15 mouse cellular contexts compared by ENCODE assay signal in genomic region chr17:35981776-35982175, GRCm38 (mm10). TPM values are rescaled to one million over a fixed set of nuclear protein-coding genes. Genes with fewer than 3 reads are reported as not detected.
DNase-seq lines count a peak whose midpoint lies in the region; ATAC-seq and TF ChIP-seq lines count a peak whose summit lies in the region.
"Had no signal": no experiment of that assay in that cellular context is flagged by ENCODE, and none has a peak within 500 bp of the region (broad histone marks: within the 10 kb centered on the region; RNA-seq: fewer than 3 reads in every experiment).

No protein-coding gene starts in this region.

- TF ChIP-seq CTCF in kidney, adult 2 months (conservative IDR thresholded peaks at IDR 0.05; ENCODE audit: insufficient read depth, insufficient read length, low read depth, low read length): no peak

- H3K4me3 ChIP-seq in hindbrain, embryonic 13.5 days: no peak overlapping the region
- no peak overlapping the region for H3K4me3 ChIP-seq in hindbrain, embryonic 16.5 days (ENCODE audit: low read length)
- H3K4me3 ChIP-seq in midbrain, embryonic 13.5 days (replicated peaks): peak overlapping the region; percentile 97; the same call in 1 of the 2 replicates
- no peak overlapping the region for H3K4me3 ChIP-seq in midbrain, embryonic 15.5 days
- no peak overlapping the region for H3K4me3 ChIP-seq in neural tube, embryonic 14.5 days (ENCODE audit: low read depth, low read length)
- no peak overlapping the region for H3K4me3 ChIP-seq in kidney, adult 2 months (ENCODE audit: insufficient read depth, low read depth, low read length)

- peaks cover 53% of the 10 kb centered on the region for H3K36me3 ChIP-seq in hindbrain, embryonic 13.5 days
- peaks cover 19% of the 10 kb centered on the region for H3K36me3 ChIP-seq in hindbrain, embryonic 16.5 days (ENCODE audit: control insufficient read depth, insufficient read depth, low read length)
- H3K36me3 ChIP-seq in midbrain, embryonic 13.5 days: peaks cover 52% of the 10 kb centered on the region
- peaks cover 11% of the 10 kb centered on the region for H3K36me3 ChIP-seq in midbrain, embryonic 15.5 days (replicated peaks)
- peaks cover 27% of the 10 kb centered on the region for H3K36me3 ChIP-seq in neural tube, embryonic 14.5 days (ENCODE audit: control insufficient read depth, insufficient read depth, low read length)
- H3K36me3 ChIP-seq in kidney, adult 2 months (ENCODE audit: control insufficient read depth, insufficient read depth, low read length): no peaks in the 10 kb centered on the region

- peak overlapping the region; percentile 93; the same call in 1 of the 2 replicates for H3K9ac ChIP-seq in hindbrain, embryonic 13.5 days
- H3K9ac ChIP-seq in hindbrain, embryonic 16.5 days (ENCODE audit: low read depth, low read length): no peak overlapping the region
- H3K9ac ChIP-seq in midbrain, embryonic 13.5 days (replicated peaks): no peak overlapping the region
- H3K9ac ChIP-seq in midbrain, embryonic 15.5 days: no peak overlapping the region
- 0 out of 2 replicates have a peak overlapping the region, but pooled peaks have one; percentile 82 for H3K9ac ChIP-seq in neural tube, embryonic 14.5 days (replicated peaks; ENCODE audit: low read depth, low read length)

- H3K9me3 ChIP-seq in hindbrain, embryonic 13.5 days: no peaks in the 10 kb centered on the region
- no peaks in the 10 kb centered on the region for H3K9me3 ChIP-seq in hindbrain, embryonic 16.5 days (ENCODE audit: control insufficient read depth, low read length)
- no peaks in the 10 kb centered on the region for H3K9me3 ChIP-seq in midbrain, embryonic 13.5 days
- no peaks in the 10 kb centered on the region for H3K9me3 ChIP-seq in midbrain, embryonic 15.5 days
- no peaks in the 10 kb centered on the region for H3K9me3 ChIP-seq in neural tube, embryonic 14.5 days (ENCODE audit: control insufficient read depth, low read length)
- H3K9me3 ChIP-seq: G1E had no signal

- no peak for TF ChIP-seq POLR2A in kidney, adult 2 months (IDR thresholded peaks at IDR 0.05; ENCODE audit: low read depth, low read length)

- no peaks in the 10 kb centered on the region for H3K27me3 ChIP-seq in hindbrain, embryonic 13.5 days
- H3K27me3 ChIP-seq in hindbrain, embryonic 16.5 days (replicated peaks; ENCODE audit: control insufficient read depth, insufficient read depth, low read length): no peaks in the 10 kb centered on the region
- H3K27me3 ChIP-seq in midbrain, embryonic 13.5 days: no peaks in the 10 kb centered on the region
- no peaks in the 10 kb centered on the region for H3K27me3 ChIP-seq in midbrain, embryonic 15.5 days (replicated peaks)
- no peaks in the 10 kb centered on the region for H3K27me3 ChIP-seq in neural tube, embryonic 14.5 days (ENCODE audit: control insufficient read depth, insufficient read depth, low read length)
- H3K27me3 ChIP-seq in kidney, adult 2 months (replicated peaks; ENCODE audit: control insufficient read depth, insufficient read depth, low read length): no peaks in the 10 kb centered on the region

- no peak for ATAC-seq in hindbrain, embryonic 13.5 days (ENCODE audit: low FRiP score)
- ATAC-seq in hindbrain, embryonic 16.5 days: no peak
- no peak for ATAC-seq in midbrain, embryonic 13.5 days
- ATAC-seq in midbrain, embryonic 15.5 days (replicated peaks): no peak
- no peak for ATAC-seq in neural tube, embryonic 14.5 days (ENCODE audit: low read depth)

- H3K27ac ChIP-seq in hindbrain, embryonic 13.5 days: no peak overlapping the region
- no peak overlapping the region for H3K27ac ChIP-seq in hindbrain, embryonic 16.5 days (ENCODE audit: low read depth, low read length)
- no peak overlapping the region for H3K27ac ChIP-seq in midbrain, embryonic 13.5 days
- H3K27ac ChIP-seq in midbrain, embryonic 15.5 days: no peak overlapping the region
- H3K27ac ChIP-seq in neural tube, embryonic 14.5 days (ENCODE audit: low read depth, low read length): no peak overlapping the region
- H3K27ac ChIP-seq in kidney, adult 2 months (ENCODE audit: insufficient read depth, low read depth, low read length): no peak overlapping the region

- peak; percentile 83 for DNase-seq in ZHBTc4 (ENCODE audit: low read depth, low spot score)
- no peak for DNase-seq in kidney, adult 2 months
- DNase-seq: adrenal gland, adult 8-10 months; cerebellum, postnatal 25 days; heart, adult 11 months; kidney, adult 9 months; kidney, postnatal 4 days; lung, adult 2 months; retina, postnatal 1 day had no signal

- no peak overlapping the region for H3K4me2 ChIP-seq in hindbrain, embryonic 13.5 days
- no peak overlapping the region for H3K4me2 ChIP-seq in hindbrain, embryonic 16.5 days (ENCODE audit: low read length)
- no peak overlapping the region for H3K4me2 ChIP-seq in midbrain, embryonic 13.5 days (replicated peaks)
- H3K4me2 ChIP-seq in midbrain, embryonic 15.5 days: no peak overlapping the region
- no peak overlapping the region for H3K4me2 ChIP-seq in neural tube, embryonic 14.5 days (ENCODE audit: low read depth, low read length)

- 90% methylated on average over 9 of the region's 9 CpGs for WGBS in hindbrain, embryonic 13.5 days
- WGBS in hindbrain, embryonic 16.5 days: 88% methylated on average over 9 of the region's 9 CpGs
- 89% methylated on average over 9 of the region's 9 CpGs for WGBS in midbrain, embryonic 13.5 days
- 95% methylated on average over 9 of the region's 9 CpGs for WGBS in midbrain, embryonic 15.5 days
- WGBS in neural tube, embryonic 14.5 days: 85% methylated on average over 9 of the region's 9 CpGs
- 93% methylated on average over 9 of the region's 9 CpGs for WGBS in kidney, adult 2 months

- H3K4me1 ChIP-seq in hindbrain, embryonic 13.5 days (replicated peaks): peaks cover 24% of the 10 kb centered on the region
- peaks cover 19% of the 10 kb centered on the region for H3K4me1 ChIP-seq in hindbrain, embryonic 16.5 days (ENCODE audit: control insufficient read depth, insufficient read depth, low read depth, low read length)
- H3K4me1 ChIP-seq in midbrain, embryonic 13.5 days (replicated peaks): peaks cover 26% of the 10 kb centered on the region
- H3K4me1 ChIP-seq in midbrain, embryonic 15.5 days: peaks cover 23% of the 10 kb centered on the region
- H3K4me1 ChIP-seq in neural tube, embryonic 14.5 days (ENCODE audit: control insufficient read depth, insufficient read depth, low read length): peaks cover 15% of the 10 kb centered on the region; the same call in 1 of the 2 replicates
- peaks cover 9% of the 10 kb centered on the region; the same call in 1 of the 2 replicates for H3K4me1 ChIP-seq in kidney, adult 2 months (ENCODE audit: control insufficient read depth, insufficient read depth, low read length)

RNA-seq across cellular contexts. Expression of gene Prr3, which starts 1.7 kb away (rescaled TPM):
- 72.8 and 73.5 TPM in 2 replicates for polyA plus RNA-seq in hindbrain, embryonic 13.5 days (2015; fragmentation: Nextera tagmentation; extraction: Ambion mirVana)
- 93.3 and 93.7 TPM in 2 replicates for polyA plus RNA-seq in hindbrain, embryonic 16.5 days (2015; fragmentation: Nextera tagmentation; extraction: Ambion mirVana)
- polyA plus RNA-seq in midbrain, embryonic 13.5 days (2015; fragmentation: Nextera tagmentation; extraction: Ambion mirVana): 69.0 and 74.6 TPM in 2 replicates
- polyA plus RNA-seq in midbrain, embryonic 15.5 days (2015; fragmentation: Nextera tagmentation; extraction: Ambion mirVana): 99.3 and 102 TPM in 2 replicates
- polyA plus RNA-seq in neural tube, embryonic 14.5 days (2014; fragmentation: Nextera tagmentation; extraction: Ambion mirVana): 65.3 and 78.2 TPM in 2 replicates
- 18.5 and 19.0 TPM in 2 replicates for polyA plus RNA-seq in kidney, adult 2 months (2012; rRNA removed)

RNA-seq across cellular contexts. Expression of gene Gnl1, which starts 2.1 kb away (rescaled TPM):
- polyA plus RNA-seq in hindbrain, embryonic 13.5 days (2015; fragmentation: Nextera tagmentation; extraction: Ambion mirVana): 53.6 and 53.7 TPM in 2 replicates
- polyA plus RNA-seq in hindbrain, embryonic 16.5 days (2015; fragmentation: Nextera tagmentation; extraction: Ambion mirVana): 74.1 and 75.1 TPM in 2 replicates
- polyA plus RNA-seq in midbrain, embryonic 13.5 days (2015; fragmentation: Nextera tagmentation; extraction: Ambion mirVana): 46.4 and 50.3 TPM in 2 replicates
- polyA plus RNA-seq in midbrain, embryonic 15.5 days (2015; fragmentation: Nextera tagmentation; extraction: Ambion mirVana): 62.6 and 64.8 TPM in 2 replicates
- polyA plus RNA-seq in neural tube, embryonic 14.5 days (2014; fragmentation: Nextera tagmentation; extraction: Ambion mirVana): 45.9 and 50.3 TPM in 2 replicates
- polyA plus RNA-seq in kidney, adult 2 months (2012; rRNA removed): 20.5 and 23.8 TPM in 2 replicates

RNA-seq across cellular contexts. Expression of gene Abcf1, which starts 12.2 kb away (rescaled TPM):
- polyA plus RNA-seq in hindbrain, embryonic 13.5 days (2015; fragmentation: Nextera tagmentation; extraction: Ambion mirVana): 96.6 and 103 TPM in 2 replicates
- polyA plus RNA-seq in hindbrain, embryonic 16.5 days (2015; fragmentation: Nextera tagmentation; extraction: Ambion mirVana): 73.9 and 84.6 TPM in 2 replicates
- polyA plus RNA-seq in midbrain, embryonic 13.5 days (2015; fragmentation: Nextera tagmentation; extraction: Ambion mirVana): 107 and 112 TPM in 2 replicates
- 89.3 and 92.1 TPM in 2 replicates for polyA plus RNA-seq in midbrain, embryonic 15.5 days (2015; fragmentation: Nextera tagmentation; extraction: Ambion mirVana)
- polyA plus RNA-seq in neural tube, embryonic 14.5 days (2014; fragmentation: Nextera tagmentation; extraction: Ambion mirVana): 71.1 and 81.1 TPM in 2 replicates
- polyA plus RNA-seq in kidney, adult 2 months (2012; rRNA removed): 59.4 and 63.6 TPM in 2 replicates

RNA-seq across cellular contexts. Expression of gene H2-T24, which starts 38.6 kb away (rescaled TPM):
- 8.8 and 9.5 TPM in 2 replicates for polyA plus RNA-seq in hindbrain, embryonic 13.5 days (2015; fragmentation: Nextera tagmentation; extraction: Ambion mirVana)
- polyA plus RNA-seq in hindbrain, embryonic 16.5 days (2015; fragmentation: Nextera tagmentation; extraction: Ambion mirVana): 9.6 and 10.3 TPM in 2 replicates
- 7.8 and 8.1 TPM in 2 replicates for polyA plus RNA-seq in midbrain, embryonic 13.5 days (2015; fragmentation: Nextera tagmentation; extraction: Ambion mirVana)
- 8.4 and 10.0 TPM in 2 replicates for polyA plus RNA-seq in midbrain, embryonic 15.5 days (2015; fragmentation: Nextera tagmentation; extraction: Ambion mirVana)
- polyA plus RNA-seq in neural tube, embryonic 14.5 days (2014; fragmentation: Nextera tagmentation; extraction: Ambion mirVana): 11.0 and 12.7 TPM in 2 replicates
- 3.5 and 5.4 TPM in 2 replicates for polyA plus RNA-seq in kidney, adult 2 months (2012; rRNA removed)

RNA-seq across cellular contexts. Expression of gene H2-T23, which starts 50.9 kb away (rescaled TPM):
- 3.2 and 3.3 TPM in 2 replicates for polyA plus RNA-seq in hindbrain, embryonic 13.5 days (2015; fragmentation: Nextera tagmentation; extraction: Ambion mirVana)
- polyA plus RNA-seq in hindbrain, embryonic 16.5 days (2015; fragmentation: Nextera tagmentation; extraction: Ambion mirVana): 5.0 and 5.1 TPM in 2 replicates
- polyA plus RNA-seq in midbrain, embryonic 13.5 days (2015; fragmentation: Nextera tagmentation; extraction: Ambion mirVana): 4.3 and 5.2 TPM in 2 replicates
- 5.5 and 6.6 TPM in 2 replicates for polyA plus RNA-seq in midbrain, embryonic 15.5 days (2015; fragmentation: Nextera tagmentation; extraction: Ambion mirVana)
- polyA plus RNA-seq in neural tube, embryonic 14.5 days (2014; fragmentation: Nextera tagmentation; extraction: Ambion mirVana): 2.6 and 3.8 TPM in 2 replicates
- polyA plus RNA-seq in kidney, adult 2 months (2012; rRNA removed): 174 and 175 TPM in 2 replicates

Comparison
In these comparisons a context has a peak if more than half of its experiments do, and no peak if none do; other contexts are left out.
1. H3K9ac ChIP-seq: peak in hindbrain, embryonic 13.5 days (single experiment) and neural tube, embryonic 14.5 days (single experiment); none in hindbrain, embryonic 16.5 days (single experiment), midbrain, embryonic 13.5 days (single experiment) and midbrain, embryonic 15.5 days (single experiment).